Mouse (Mus musculus) cerebellum, adult 2 months (tissue): ENCODE results near the gene Myoc.
"Not testable (repeated sequence)": the region's sequence is repeated elsewhere in the genome, so short reads cannot be mapped to it uniquely, and the experiment has no call there.

ENCODE experiments used
- CTCF ChIP-seq: fragments of 200-500 bp; IDR thresholded peaks from 2 replicates; pipeline ENCODE4 v1.5.1; 2011; ENCODE audit warnings: low read depth, mild to moderate bottlenecking, control low read depth, low read length, moderate library complexity, borderline replicate concordance; ENCODE audit not compliant: insufficient read depth
- POLR2A ChIP-seq: fragments of 200-500 bp; IDR thresholded peaks from 2 replicates; pipeline ENCODE4 v1.6.1; 2011; ENCODE audit warnings: low read length, control low read depth, borderline replicate concordance; ENCODE audit not compliant: insufficient read depth

DNA sequence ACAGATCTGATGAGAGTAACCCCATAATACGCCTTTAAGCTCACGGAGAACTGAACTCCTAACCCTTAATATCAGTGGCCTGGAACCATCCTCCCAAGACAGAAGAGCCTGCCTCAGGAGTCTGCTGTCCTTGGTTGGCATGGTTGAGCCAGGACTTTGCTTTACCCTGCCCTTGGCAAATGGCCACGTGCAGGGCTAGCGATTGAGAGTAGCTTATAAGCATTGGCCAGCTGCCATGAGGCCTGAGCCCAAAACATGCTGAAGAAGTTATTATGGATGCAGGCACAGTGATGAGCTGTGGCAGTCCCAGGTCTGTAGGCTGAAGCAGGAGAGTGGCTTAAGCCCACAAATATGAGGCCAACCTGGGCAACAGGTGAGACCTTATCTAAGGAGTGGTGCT lies 11.1 kb upstream of the Myoc start:
- not testable (repeated sequence) for TF ChIP-seq CTCF, POLR2A
